Mouse (Mus musculus) forebrain, postnatal 0 days (tissue): ENCODE results near the gene Vars. TPM values are rescaled to one million over a fixed set of nuclear protein-coding genes. Genes with fewer than 3 reads are reported as not detected.

Source experiments
- ATAC-seq: fragments of 200-750 bp; cut with Nextera tagmentation; 2 replicates; pipeline ENCODE4 v1.8.0; 2017; ENCODE audit warnings: mild to moderate bottlenecking, moderate library complexity
- DNase-seq: peaks from one replicate; pipeline ENCODE4 v3.0.0-alpha.2; 2015
- H3K27ac ChIP-seq: fragments of 300-500 bp; sonication (generic); 2 replicates; pipeline ENCODE4 v1.5.1; 2014; ENCODE audit warnings: low read depth, mild to moderate bottlenecking, antibody characterized with exemption, low read length, moderate library complexity, mixed read lengths
- H3K27me3 ChIP-seq: fragments of 300-500 bp; sonication (generic); 2 replicates; pipeline ENCODE4 v1.6.1; 2014; ENCODE audit warnings: mild to moderate bottlenecking, low read length, mixed read lengths; ENCODE audit not compliant: insufficient read depth
- H3K36me3 ChIP-seq: fragments of 300-500 bp; sonication (generic); 2 replicates; pipeline ENCODE4 v1.6.1; 2014; ENCODE audit warnings: mild to moderate bottlenecking, moderate library complexity; ENCODE audit not compliant: insufficient read depth
- H3K4me1 ChIP-seq: fragments of 300-500 bp; sonication (generic); 2 replicates; pipeline ENCODE4 v1.6.1; 2014; ENCODE audit warnings: antibody characterized with exemption; ENCODE audit not compliant: insufficient read depth
- H3K4me2 ChIP-seq: fragments of 300-500 bp; sonication (generic); 2 replicates; pipeline ENCODE4 v1.6.1; 2014; ENCODE audit warnings: low read depth, mild to moderate bottlenecking, moderate library complexity
- H3K4me3 ChIP-seq: fragments of 300-500 bp; sonication (generic); 2 replicates; pipeline ENCODE4 v1.5.1; 2014; ENCODE audit warnings: low read depth, low read length, mixed read lengths
- H3K9ac ChIP-seq: fragments of 300-500 bp; sonication (generic); 2 replicates; pipeline ENCODE4 v1.6.1; 2014; ENCODE audit warnings: mild to moderate bottlenecking
- H3K9me3 ChIP-seq: fragments of 300-500 bp; sonication (generic); 2 replicates; pipeline ENCODE4 v1.6.1; 2016; ENCODE audit warnings: low read length
- CTCF ChIP-seq: sonication (generic); IDR thresholded peaks from 2 replicates; pipeline ENCODE4 v1.5.1; 2016; ENCODE audit warnings: antibody characterized with exemption, control low read depth, low read depth
- WGBS: fragments of 180-500 bp; shearing (Covaris S2); extraction: QIAGEN DNeasy Blood & Tissue Kit; methylation state at CpG from one replicate; pipeline ENCODE4 v1.1.7; 2014; 5-methylcytosine and 5-hydroxymethylcytosine counted together
- polyA plus RNA-seq: library from polyadenylated mRNA; unstranded; fragments of >200 nt; fragmentation: Nextera tagmentation; extraction: Ambion mirVana; gene quantifications from 2 replicates; pipeline ENCODE4 v1.2.1, GENCODE M21; 2015
- total RNA-seq: library from RNA; depleted of rRNA; stranded (reverse); fragments of >200 nt; gene quantifications from 2 replicates; pipeline ENCODE4 v1.2.3, GENCODE M21; 2014

Gene Vars
- total and polyA plus RNA-seq, 2 experiments from 2014 or later = 45.4 to 93.4 TPM

GRCm38 (mm10) chr17:35026206-35026605 lies 25.4 kb downstream of the Vars start:
- Histone ChIP-seq H3K4me1 (peaks cover 4% of the 10 kb centered on the region; the same call in 1 of the 2 replicates), H3K9me3 (no peaks in the 10 kb centered on the region), H3K4me2 (no peak overlapping the region), H3K36me3 (no peaks in the 10 kb centered on the region), H3K4me3 (no peak overlapping the region), H3K27me3 (no peaks in the 10 kb centered on the region), H3K27ac (no peak overlapping the region), H3K9ac (no peak overlapping the region)
- DNase-seq (no peak), ATAC-seq (no peak)
- WGBS = 73% methylated on average over 5 of the region's 5 CpGs
- TF ChIP-seq CTCF = peak; percentile 14; the same call in 1 of the 2 replicates

- no peak within 1 kb of the TSS for H3K4me2 ChIP-seq
- H3K27me3 ChIP-seq = no peaks in the 10 kb centered on the region
- no peaks in the 10 kb centered on the region for H3K4me1 ChIP-seq
Measured at GRCm38 (mm10) chr17:35027277-35028068, 26.7 kb downstream of the Vars start, which contains the start of gene Sapcd1. Gene Sapcd1, minus strand, starts transcription at chr17:35028016.

GRCm38 (mm10) chr17:35028315-35028714 lies 27.5 kb downstream of the Vars start:
- Histone ChIP-seq H3K4me2 (no peak overlapping the region), H3K27me3 (no peaks in the 10 kb centered on the region), H3K9ac (no peak overlapping the region), H3K4me1 (no peaks in the 10 kb centered on the region), H3K36me3 (no peaks in the 10 kb centered on the region), H3K27ac (no peak overlapping the region), H3K4me3 (no peak overlapping the region), H3K9me3 (no peaks in the 10 kb centered on the region)
- no peak for ATAC-seq
- DNase-seq = no peak
- WGBS = 73% methylated on average over 2 of the region's 2 CpGs
- TF ChIP-seq CTCF = no peak

More at GRCm38 (mm10) chr17:35027277-35028068, 26.7 kb downstream of the Vars start, which contains the start of gene Sapcd1:
- Histone ChIP-seq H3K27ac (peak within 1 kb of the TSS; percentile 45; the same call in 1 of the 2 replicates), H3K9ac (no peak within 1 kb of the TSS), H3K9me3 (no peaks in the 10 kb centered on the region), H3K4me3 (no peak within 1 kb of the TSS), H3K36me3 (no peaks in the 10 kb centered on the region)
- DNase-seq (peak; percentile 68), ATAC-seq (peak; percentile 81)
- TF ChIP-seq CTCF = no peak
- WGBS = 28% methylated on average over 13 of the region's 13 CpGs

GRCm38 (mm10) chr17:35029691-35030532 lies 29.1 kb downstream of the Vars start:
- H3K36me3 ChIP-seq = no peaks in the 10 kb centered on the region
- TF ChIP-seq CTCF = peak; percentile 64
- no peak overlapping the region for H3K27ac ChIP-seq
- H3K4me2 ChIP-seq = 0 out of 2 replicates have a peak overlapping the region, but pooled peaks have one; percentile 8
- no peak overlapping the region for H3K4me3 ChIP-seq
- H3K9me3 ChIP-seq = no peaks in the 10 kb centered on the region
- no peaks in the 10 kb centered on the region for H3K4me1 ChIP-seq
- ATAC-seq (0 out of 2 replicates have a peak, but pooled peaks have one; percentile 26), DNase-seq (peak; percentile 38)
- H3K27me3 ChIP-seq = no peaks in the 10 kb centered on the region
- 35% methylated on average over 19 of the region's 19 CpGs for WGBS
- no peak overlapping the region for H3K9ac ChIP-seq

GRCm38 (mm10) chr17:35031272-35031671 lies 30.5 kb downstream of the Vars start:
- H3K9me3 ChIP-seq = no peaks in the 10 kb centered on the region
- no peaks in the 10 kb centered on the region for H3K36me3 ChIP-seq
- H3K27ac ChIP-seq = no peak overlapping the region
- no peak overlapping the region for H3K4me2 ChIP-seq
- no peaks in the 10 kb centered on the region for H3K27me3 ChIP-seq
- H3K9ac ChIP-seq = no peak overlapping the region
- no peaks in the 10 kb centered on the region for H3K4me1 ChIP-seq
- TF ChIP-seq CTCF = no peak
- ATAC-seq (no peak), DNase-seq (no peak)
- no peak overlapping the region for H3K4me3 ChIP-seq
- WGBS = 88% methylated on average over 11 of the region's 11 CpGs

- no peak overlapping the region for H3K4me2 ChIP-seq
- 87% methylated on average over 7 of the region's 7 CpGs for WGBS
Measured at GRCm38 (mm10) chr17:35031880-35032279, 31.1 kb downstream of the Vars start.

More at GRCm38 (mm10) chr17:35031880-35032279, 31.1 kb downstream of the Vars start:
- DNase-seq = no peak
- no peak overlapping the region for H3K9ac ChIP-seq
- H3K36me3 ChIP-seq = no peaks in the 10 kb centered on the region
- H3K27ac ChIP-seq = no peak overlapping the region
- H3K27me3 ChIP-seq = no peaks in the 10 kb centered on the region
- TF ChIP-seq CTCF = no peak
- ATAC-seq = no peak
- no peak overlapping the region for H3K4me3 ChIP-seq
- H3K9me3 ChIP-seq = no peaks in the 10 kb centered on the region
- H3K4me1 ChIP-seq = no peaks in the 10 kb centered on the region
